Mouse (Mus musculus): ENCODE measurements around the gene Gm10840.

DNA sequence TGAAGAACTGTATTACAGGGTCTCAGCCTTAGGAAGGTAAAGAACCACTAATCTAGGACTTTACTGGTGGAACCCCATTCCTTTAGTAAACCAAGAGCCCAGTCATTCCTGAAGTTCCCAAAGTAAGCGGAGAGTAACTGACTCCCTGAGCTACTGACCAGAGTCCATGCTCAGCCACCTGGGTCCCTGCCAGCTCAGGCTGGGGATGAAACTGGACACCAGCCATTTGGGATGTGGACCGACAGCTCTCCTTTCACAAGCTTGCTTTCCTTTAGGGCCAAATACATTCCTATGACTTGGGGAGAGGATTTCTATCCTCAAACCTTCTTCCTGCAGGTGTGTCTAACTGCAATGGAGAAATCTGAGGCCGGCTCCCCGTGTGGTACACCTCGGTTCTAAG lies 13.7 kb downstream of the Gm10840 start:
- no peak for TF ChIP-seq CTCF (conservative IDR thresholded peaks at IDR 0.05; ENCODE audit: insufficient read depth, insufficient read length, low read depth, low read length)
- no peak for TF ChIP-seq POLR2A (IDR thresholded peaks at IDR 0.05; ENCODE audit: low read depth, low read length)
